Mouse (Mus musculus): ENCODE measurements around the gene St3gal5. TPM values are rescaled to one million over a fixed set of nuclear protein-coding genes. Genes with fewer than 3 reads are reported as not detected.

St3gal5 gene
- polyA plus RNA-seq, 1 experiment = 28.1 TPM

DNA sequence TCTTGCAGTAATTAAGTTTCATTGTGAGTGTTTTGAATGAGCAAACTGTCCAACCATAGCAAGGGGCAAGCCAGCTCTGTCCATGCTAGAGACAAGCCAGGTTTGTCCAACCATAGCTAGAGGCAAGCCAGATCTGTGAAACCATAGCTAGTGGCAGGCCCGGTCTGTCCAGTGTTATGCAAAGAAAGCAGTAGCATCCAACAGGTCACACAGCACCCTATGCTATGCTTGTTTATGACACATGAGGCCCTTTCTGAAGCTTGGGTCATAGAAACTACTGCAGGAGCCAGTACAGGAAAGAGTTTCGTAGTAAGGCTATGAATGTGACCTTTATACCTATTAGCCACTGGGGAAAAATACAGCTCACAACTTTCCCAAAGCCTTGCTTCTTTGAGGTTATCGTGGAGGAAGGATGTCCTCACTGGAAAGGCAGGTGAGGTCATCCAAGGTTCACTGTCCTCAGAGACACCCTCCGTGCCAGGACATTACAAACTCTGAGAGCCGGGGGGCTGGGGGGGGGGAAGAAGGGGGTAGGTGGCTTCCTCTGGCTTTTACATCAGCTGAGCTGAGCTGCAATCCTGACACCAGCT, 26.0 kb upstream of the St3gal5 start:
- TF ChIP-seq POLR2A (IDR thresholded peaks at IDR 0.05; ENCODE audit: insufficient read depth, low read length) (no peak), EP300 (IDR thresholded peaks at IDR 0.05; ENCODE audit: insufficient read depth, low read depth, low read length) (no peak), CTCF (IDR thresholded peaks at IDR 0.05; ENCODE audit: low read depth, low read length) (no peak)
- Histone ChIP-seq H3K9me3 (replicated peaks; ENCODE audit: control insufficient read depth, insufficient read depth, low read length, poor library complexity, severe bottlenecking) (no peaks in the 10 kb centered on the region), H3K27me3 (ENCODE audit: control insufficient read depth, insufficient read depth, low read length, poor library complexity, severe bottlenecking) (no peaks in the 10 kb centered on the region; the same call in 1 of the 2 replicates), H3K4me3 (ENCODE audit: low read depth, low read length) (no peak overlapping the region), H3K27ac (ENCODE audit: insufficient read depth, low read length) (no peak overlapping the region), H3K4me1 (ENCODE audit: control insufficient read depth, insufficient read depth, low read length) (no peaks in the 10 kb centered on the region), H3K9ac (ENCODE audit: low read depth, poor library complexity, severe bottlenecking) (no peak overlapping the region), H3K36me3 (ENCODE audit: control insufficient read depth, insufficient read depth, low read length, poor library complexity, severe bottlenecking) (no peaks in the 10 kb centered on the region)

DNA sequence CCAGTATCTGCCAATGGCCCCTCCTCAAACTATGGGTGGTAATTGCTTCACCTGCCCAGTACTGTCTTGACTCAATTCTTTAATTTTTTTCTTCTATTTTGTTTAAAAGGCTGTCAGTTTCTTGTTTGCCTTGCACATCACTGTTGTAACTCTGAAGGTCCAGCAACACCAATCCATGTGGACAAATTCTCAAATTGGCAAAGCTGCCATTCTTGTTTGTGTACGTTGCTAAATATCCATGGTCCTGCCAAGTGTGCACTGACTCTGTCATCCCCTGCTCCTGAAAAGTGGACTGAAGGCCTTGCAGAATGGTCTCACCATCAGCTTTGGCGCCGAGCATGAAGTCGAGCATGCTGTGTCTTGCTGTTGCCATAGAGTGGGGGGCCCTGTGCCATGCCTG, 23.6 kb upstream of the St3gal5 start:
- Histone ChIP-seq H3K36me3 (ENCODE audit: control insufficient read depth, insufficient read depth, low read length, poor library complexity, severe bottlenecking) (no peaks in the 10 kb centered on the region), H3K9ac (ENCODE audit: low read depth, poor library complexity, severe bottlenecking) (no peak overlapping the region), H3K27ac (ENCODE audit: insufficient read depth, low read length) (no peak overlapping the region), H3K9me3 (replicated peaks; ENCODE audit: control insufficient read depth, insufficient read depth, low read length, poor library complexity, severe bottlenecking) (no peaks in the 10 kb centered on the region), H3K4me1 (ENCODE audit: control insufficient read depth, insufficient read depth, low read length) (no peaks in the 10 kb centered on the region), H3K4me3 (ENCODE audit: low read depth, low read length) (no peak overlapping the region), H3K27me3 (ENCODE audit: control insufficient read depth, insufficient read depth, low read length, poor library complexity, severe bottlenecking) (no peaks in the 10 kb centered on the region; the same call in 1 of the 2 replicates)
- TF ChIP-seq CTCF (IDR thresholded peaks at IDR 0.05; ENCODE audit: low read depth, low read length) (no peak), EP300 (IDR thresholded peaks at IDR 0.05; ENCODE audit: insufficient read depth, low read depth, low read length) (no peak), POLR2A (IDR thresholded peaks at IDR 0.05; ENCODE audit: insufficient read depth, low read length) (no peak)

DNA sequence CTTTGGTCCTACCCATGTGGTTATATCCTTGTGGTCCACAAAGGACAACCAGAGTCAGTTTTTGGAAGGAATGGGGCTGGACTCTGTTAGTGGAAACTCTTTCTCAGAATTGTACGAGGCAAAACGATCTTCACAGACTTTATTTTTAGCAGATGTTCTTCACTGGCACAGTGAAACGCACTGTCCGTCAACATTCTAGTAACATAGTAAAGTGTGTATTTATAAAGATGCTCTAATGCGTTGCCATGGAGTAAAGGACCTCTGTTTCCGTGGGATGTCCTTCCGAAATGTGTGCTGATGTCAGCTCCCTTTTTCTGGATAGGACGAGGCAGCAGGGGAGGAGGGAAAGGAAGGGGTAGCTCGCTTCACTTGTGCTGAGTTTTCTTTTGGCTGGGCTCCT, 20.9 kb upstream of the St3gal5 start:
- Histone ChIP-seq H3K9ac (ENCODE audit: low read depth, poor library complexity, severe bottlenecking) (no peak overlapping the region), H3K36me3 (ENCODE audit: control insufficient read depth, insufficient read depth, low read length, poor library complexity, severe bottlenecking) (no peaks in the 10 kb centered on the region), H3K9me3 (replicated peaks; ENCODE audit: control insufficient read depth, insufficient read depth, low read length, poor library complexity, severe bottlenecking) (peaks cover 6% of the 10 kb centered on the region; the same call in 1 of the 2 replicates), H3K27me3 (ENCODE audit: control insufficient read depth, insufficient read depth, low read length, poor library complexity, severe bottlenecking) (no peaks in the 10 kb centered on the region; the same call in 1 of the 2 replicates), H3K27ac (ENCODE audit: insufficient read depth, low read length) (no peak overlapping the region), H3K4me1 (ENCODE audit: control insufficient read depth, insufficient read depth, low read length) (no peaks in the 10 kb centered on the region), H3K4me3 (ENCODE audit: low read depth, low read length) (no peak overlapping the region)
- TF ChIP-seq CTCF (IDR thresholded peaks at IDR 0.05; ENCODE audit: low read depth, low read length) (no peak), EP300 (IDR thresholded peaks at IDR 0.05; ENCODE audit: insufficient read depth, low read depth, low read length) (no peak), POLR2A (IDR thresholded peaks at IDR 0.05; ENCODE audit: insufficient read depth, low read length) (no peak)

DNA sequence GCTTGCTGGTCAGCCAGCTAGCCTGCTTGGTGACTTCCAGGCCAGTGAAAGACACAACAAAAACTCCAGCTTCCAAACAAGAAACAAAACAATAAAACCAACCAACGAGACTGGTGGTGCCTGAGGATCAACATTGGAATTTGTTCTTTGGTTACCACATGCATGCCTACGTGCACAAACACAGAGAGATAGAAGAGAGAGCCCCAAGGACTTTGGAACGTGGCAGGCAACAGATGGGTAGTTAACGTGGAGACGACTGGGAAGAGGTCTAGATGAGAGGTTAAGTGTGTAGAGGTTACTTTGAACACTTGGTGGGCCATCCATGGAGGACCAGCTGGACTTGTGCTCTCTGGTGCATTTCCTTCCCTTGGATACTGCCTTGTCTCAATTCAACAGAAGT, 19.2 kb upstream of the St3gal5 start:
- Histone ChIP-seq H3K27ac (ENCODE audit: insufficient read depth, low read length) (no peak overlapping the region), H3K9ac (ENCODE audit: low read depth, poor library complexity, severe bottlenecking) (no peak overlapping the region), H3K4me3 (ENCODE audit: low read depth, low read length) (no peak overlapping the region), H3K9me3 (replicated peaks; ENCODE audit: control insufficient read depth, insufficient read depth, low read length, poor library complexity, severe bottlenecking) (peaks cover 6% of the 10 kb centered on the region; the same call in 1 of the 2 replicates), H3K36me3 (ENCODE audit: control insufficient read depth, insufficient read depth, low read length, poor library complexity, severe bottlenecking) (no peaks in the 10 kb centered on the region), H3K4me1 (ENCODE audit: control insufficient read depth, insufficient read depth, low read length) (no peaks in the 10 kb centered on the region), H3K27me3 (ENCODE audit: control insufficient read depth, insufficient read depth, low read length, poor library complexity, severe bottlenecking) (no peaks in the 10 kb centered on the region)
- no peak for TF ChIP-seq CTCF (IDR thresholded peaks at IDR 0.05; ENCODE audit: low read depth, low read length)
- TF ChIP-seq EP300 (IDR thresholded peaks at IDR 0.05; ENCODE audit: insufficient read depth, low read depth, low read length) = no peak
- no peak for TF ChIP-seq POLR2A (IDR thresholded peaks at IDR 0.05; ENCODE audit: insufficient read depth, low read length)

GRCm38 (mm10) chr6:72081318-72082024, 15.9 kb upstream of the St3gal5 start:
- no peak overlapping the region for H3K4me3 ChIP-seq (ENCODE audit: low read depth, low read length)
- no peak for TF ChIP-seq CTCF (IDR thresholded peaks at IDR 0.05; ENCODE audit: low read depth, low read length)
- TF ChIP-seq POLR2A (IDR thresholded peaks at IDR 0.05; ENCODE audit: insufficient read depth, low read length) = no peak
- TF ChIP-seq EP300 (IDR thresholded peaks at IDR 0.05; ENCODE audit: insufficient read depth, low read depth, low read length) = no peak
- no peak overlapping the region for H3K9ac ChIP-seq (ENCODE audit: low read depth, poor library complexity, severe bottlenecking)
- no peaks in the 10 kb centered on the region for H3K4me1 ChIP-seq (ENCODE audit: control insufficient read depth, insufficient read depth, low read length)
- no peak overlapping the region for H3K27ac ChIP-seq (ENCODE audit: insufficient read depth, low read length)
- H3K9me3 ChIP-seq (replicated peaks; ENCODE audit: control insufficient read depth, insufficient read depth, low read length, poor library complexity, severe bottlenecking) = peaks cover 6% of the 10 kb centered on the region; the same call in 1 of the 2 replicates
- H3K27me3 ChIP-seq (ENCODE audit: control insufficient read depth, insufficient read depth, low read length, poor library complexity, severe bottlenecking) = no peaks in the 10 kb centered on the region
- H3K36me3 ChIP-seq (ENCODE audit: control insufficient read depth, insufficient read depth, low read length, poor library complexity, severe bottlenecking) = no peaks in the 10 kb centered on the region

GRCm38 (mm10) chr6:72087402-72087801, 10.0 kb upstream of the St3gal5 start:
- no peak overlapping the region for H3K27ac ChIP-seq (ENCODE audit: insufficient read depth, low read length)
- H3K27me3 ChIP-seq (ENCODE audit: control insufficient read depth, insufficient read depth, low read length, poor library complexity, severe bottlenecking) = no peaks in the 10 kb centered on the region; the same call in 1 of the 2 replicates
- no peaks in the 10 kb centered on the region for H3K9me3 ChIP-seq (replicated peaks; ENCODE audit: control insufficient read depth, insufficient read depth, low read length, poor library complexity, severe bottlenecking)
- H3K4me3 ChIP-seq (ENCODE audit: low read depth, low read length) = no peak overlapping the region
- no peaks in the 10 kb centered on the region for H3K36me3 ChIP-seq (ENCODE audit: control insufficient read depth, insufficient read depth, low read length, poor library complexity, severe bottlenecking)
- no peaks in the 10 kb centered on the region for H3K4me1 ChIP-seq (ENCODE audit: control insufficient read depth, insufficient read depth, low read length)
- H3K9ac ChIP-seq (ENCODE audit: low read depth, poor library complexity, severe bottlenecking) = no peak overlapping the region
- no peak for TF ChIP-seq EP300 (IDR thresholded peaks at IDR 0.05; ENCODE audit: insufficient read depth, low read depth, low read length)
- no peak for TF ChIP-seq CTCF (IDR thresholded peaks at IDR 0.05; ENCODE audit: low read depth, low read length)
- no peak for TF ChIP-seq POLR2A (IDR thresholded peaks at IDR 0.05; ENCODE audit: insufficient read depth, low read length)
